Mouse (Mus musculus) stomach, embryonic 15.5 days (tissue): ENCODE results near the gene Rcbtb2. TPM values are rescaled to one million over a fixed set of nuclear protein-coding genes. Genes with fewer than 3 reads are reported as not detected.
A peak's percentile ranks its signal among the peaks of the same experiment; 100 is the strongest.
"Not testable (repeated sequence)": the region's sequence is repeated elsewhere in the genome, so short reads cannot be mapped to it uniquely, and the experiment has no call there.

Experiments
- ATAC-seq: fragments of 200-750 bp; cut with Nextera tagmentation; 2 replicates; pipeline ENCODE4 v1.8.0; 2017; ENCODE audit warnings: low read depth, moderate number of reproducible peaks, moderate TSS enrichment; ENCODE audit not compliant: insufficient read depth, low FRiP score
- H3K27ac ChIP-seq: fragments of 300-500 bp; sonication (generic); 2 replicates; pipeline ENCODE4 v1.5.1; 2015; ENCODE audit warnings: mild to moderate bottlenecking, inconsistent platforms
- H3K27me3 ChIP-seq: fragments of 300-500 bp; sonication (generic); replicated peaks from 2 replicates; pipeline ENCODE4 v1.6.1; 2015; ENCODE audit warnings: inconsistent platforms
- H3K36me3 ChIP-seq: fragments of 300-500 bp; sonication (generic); 2 replicates; pipeline ENCODE4 v1.6.1; 2015; ENCODE audit warnings: inconsistent platforms
- H3K4me1 ChIP-seq: fragments of 300-500 bp; sonication (generic); 2 replicates; pipeline ENCODE4 v1.6.1; 2015; ENCODE audit warnings: inconsistent platforms
- H3K4me2 ChIP-seq: fragments of 300-500 bp; sonication (generic); 2 replicates; pipeline ENCODE4 v1.6.1; 2015; ENCODE audit warnings: mild to moderate bottlenecking, inconsistent platforms
- H3K4me3 ChIP-seq: fragments of 300-500 bp; sonication (generic); replicated peaks from 2 replicates; pipeline ENCODE4 v1.5.1; 2015; ENCODE audit warnings: inconsistent platforms
- H3K9ac ChIP-seq: fragments of 300-500 bp; sonication (generic); 2 replicates; pipeline ENCODE4 v1.6.1; 2015; ENCODE audit warnings: inconsistent platforms
- H3K9me3 ChIP-seq: fragments of 300-500 bp; sonication (generic); 2 replicates; pipeline ENCODE4 v1.6.1; 2016; ENCODE audit warnings: inconsistent platforms
- WGBS: fragments of 180-500 bp; shearing (Covaris S2); methylation state at CpG from one replicate; pipeline ENCODE4 v1.1.7; 2015; 5-methylcytosine and 5-hydroxymethylcytosine counted together
- polyA plus RNA-seq: library from polyadenylated mRNA; unstranded; fragments of >200 nt; fragmentation: Nextera tagmentation; extraction: Ambion mirVana; gene quantifications from 2 replicates; pipeline ENCODE4 v1.2.1, GENCODE M21; 2015

Gene Rcbtb2
- polyA plus RNA-seq, 1 experiment from 2014 or later = 87.3 TPM

DNA sequence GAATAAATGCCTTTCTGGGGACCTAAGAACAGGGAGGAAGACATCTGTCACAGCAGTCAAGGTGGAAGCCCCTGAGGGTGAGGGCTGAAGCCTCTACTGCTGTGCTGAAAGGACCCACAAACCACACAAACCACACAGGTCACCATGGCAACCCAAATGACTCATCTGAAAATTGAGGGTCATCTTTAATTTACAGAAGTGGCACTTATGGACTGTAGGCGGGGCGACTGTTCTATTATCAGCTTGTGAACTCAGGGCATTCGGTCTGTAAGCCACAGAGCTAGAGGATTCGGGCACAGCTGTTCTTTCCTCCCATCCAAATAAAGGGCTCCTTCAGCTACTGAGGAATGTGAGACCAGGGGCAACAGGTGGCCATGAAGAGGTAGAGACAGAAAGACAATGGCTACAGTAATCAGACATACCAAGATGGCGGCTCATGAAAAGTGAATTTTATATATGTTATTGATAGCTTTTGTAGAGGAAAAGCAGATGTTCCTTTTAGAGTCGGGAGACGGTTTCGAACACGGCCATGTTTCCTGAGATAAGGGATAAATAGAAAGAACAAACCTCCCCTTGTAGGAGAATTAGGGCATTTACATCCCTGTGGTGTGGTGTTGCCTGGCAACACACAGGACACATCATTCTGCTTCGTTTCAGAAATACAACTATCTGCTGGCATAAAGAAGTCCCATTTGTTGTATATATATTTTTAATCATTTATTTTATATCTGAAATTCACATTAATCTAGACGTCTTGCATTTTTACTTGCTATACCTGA lies 17.2 kb upstream of the Rcbtb2 start:
- H3K27me3 ChIP-seq = 0 out of 2 replicates have a peak, but pooled peaks cover 3% of the 10 kb centered on the region
- no peak overlapping the region for H3K4me2 ChIP-seq
- no peaks in the 10 kb centered on the region; the same call in 1 of the 2 replicates for H3K4me1 ChIP-seq
- no peak overlapping the region for H3K9ac ChIP-seq
- H3K9me3 ChIP-seq = no peaks in the 10 kb centered on the region
- no peak overlapping the region for H3K27ac ChIP-seq
- H3K4me3 ChIP-seq = no peak overlapping the region
- ATAC-seq = no peak
- WGBS = 43% methylated on average over 11 of the region's 11 CpGs
- no peaks in the 10 kb centered on the region for H3K36me3 ChIP-seq

GRCm38 (mm10) chr14:73106234-73106711 lies 16.6 kb upstream of the Rcbtb2 start:
- Histone ChIP-seq H3K4me3 (no peak overlapping the region), H3K9me3 (no peaks in the 10 kb centered on the region), H3K4me2 (peak overlapping the region; percentile 32; the same call in 1 of the 2 replicates), H3K36me3 (no peaks in the 10 kb centered on the region), H3K27ac (no peak overlapping the region), H3K4me1 (no peaks in the 10 kb centered on the region; the same call in 1 of the 2 replicates), H3K9ac (no peak overlapping the region), H3K27me3 (0 out of 2 replicates have a peak, but pooled peaks cover 3% of the 10 kb centered on the region)
- WGBS = 25% methylated on average over 8 of the region's 8 CpGs
- ATAC-seq = no peak

DNA sequence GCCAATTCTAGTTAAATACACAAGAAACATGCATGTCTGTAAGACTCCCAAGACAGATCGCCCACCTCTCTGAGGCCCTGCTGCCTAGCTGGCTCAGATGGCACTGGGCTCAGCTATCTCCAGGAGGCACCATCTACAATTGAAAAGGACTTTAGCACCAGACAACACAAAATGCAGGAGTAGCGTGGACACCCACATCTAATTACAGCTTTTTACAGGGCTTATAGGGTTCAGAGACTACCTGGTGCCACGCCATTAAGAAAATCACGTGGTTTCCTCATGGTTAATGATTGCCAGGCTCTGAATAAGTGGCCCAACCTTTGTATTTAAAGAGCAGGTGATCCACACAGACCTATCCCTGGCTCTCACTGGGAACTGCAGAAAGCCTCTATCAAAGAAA lies 15.9 kb upstream of the Rcbtb2 start:
- H3K27me3 ChIP-seq = 0 out of 2 replicates have a peak, but pooled peaks cover 3% of the 10 kb centered on the region

GRCm38 (mm10) chr14:73107371-73107770 lies 15.5 kb upstream of the Rcbtb2 start:
- Histone ChIP-seq H3K9ac (no peak overlapping the region), H3K4me2 (peak overlapping the region; percentile 32; the same call in 1 of the 2 replicates), H3K36me3 (no peaks in the 10 kb centered on the region), H3K9me3 (no peaks in the 10 kb centered on the region), H3K4me3 (no peak overlapping the region), H3K27ac (peak overlapping the region; percentile 79), H3K27me3 (0 out of 2 replicates have a peak, but pooled peaks cover 3% of the 10 kb centered on the region), H3K4me1 (no peaks in the 10 kb centered on the region; the same call in 1 of the 2 replicates)
- peak; percentile 70 for ATAC-seq
- 40% methylated on average over 7 of the region's 7 CpGs for WGBS

More for the DNA sequence above, 15.9 kb upstream of the Rcbtb2 start:
- Histone ChIP-seq H3K4me3 (no peak overlapping the region), H3K4me2 (peak overlapping the region; percentile 32; the same call in 1 of the 2 replicates), H3K36me3 (no peaks in the 10 kb centered on the region), H3K9me3 (no peaks in the 10 kb centered on the region), H3K9ac (no peak overlapping the region), H3K27ac (peak overlapping the region; percentile 79), H3K4me1 (no peaks in the 10 kb centered on the region; the same call in 1 of the 2 replicates)
- WGBS = 47% methylated on average over 4 of the region's 4 CpGs
- ATAC-seq = peak; percentile 87

GRCm38 (mm10) chr14:73107952-73108351 lies 14.9 kb upstream of the Rcbtb2 start:
- Histone ChIP-seq H3K4me3 (no peak overlapping the region), H3K27ac (peak overlapping the region; percentile 79; the same call in 1 of the 2 replicates), H3K9me3 (no peaks in the 10 kb centered on the region), H3K4me1 (no peaks in the 10 kb centered on the region; the same call in 1 of the 2 replicates), H3K4me2 (no peak overlapping the region), H3K27me3 (0 out of 2 replicates have a peak, but pooled peaks cover 3% of the 10 kb centered on the region), H3K9ac (no peak overlapping the region), H3K36me3 (no peaks in the 10 kb centered on the region)
- ATAC-seq = no peak
- WGBS = 78% methylated on average over 6 of the region's 6 CpGs

DNA sequence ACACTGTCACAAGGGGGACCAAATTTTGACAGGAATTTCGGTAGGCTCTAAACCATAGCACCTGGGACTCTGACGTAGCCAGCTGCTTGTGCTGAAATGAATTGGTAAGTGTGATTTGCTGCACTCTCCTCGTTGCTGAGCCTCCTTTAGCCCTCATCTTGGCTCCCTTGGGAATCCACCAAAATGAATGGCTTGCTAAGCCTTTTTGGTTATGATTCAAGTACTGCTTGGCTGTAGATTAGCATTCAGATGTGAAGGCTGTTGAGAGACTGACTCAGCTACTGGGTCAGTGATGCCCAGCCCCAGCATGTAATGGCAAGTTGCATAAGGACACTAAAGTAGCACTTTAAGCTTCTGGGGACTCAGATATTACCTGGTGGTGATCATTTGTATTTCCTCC lies 12.2 kb upstream of the Rcbtb2 start:
- Histone ChIP-seq H3K27me3 (no peaks in the 10 kb centered on the region), H3K36me3 (no peaks in the 10 kb centered on the region), H3K4me1 (no peaks in the 10 kb centered on the region; the same call in 1 of the 2 replicates), H3K9me3 (no peaks in the 10 kb centered on the region), H3K9ac (no peak overlapping the region), H3K4me3 (no peak overlapping the region), H3K4me2 (no peak overlapping the region), H3K27ac (no peak overlapping the region; the same call in 1 of the 2 replicates)
- no peak for ATAC-seq
- WGBS = 60% methylated on average over 3 of the region's 3 CpGs

DNA sequence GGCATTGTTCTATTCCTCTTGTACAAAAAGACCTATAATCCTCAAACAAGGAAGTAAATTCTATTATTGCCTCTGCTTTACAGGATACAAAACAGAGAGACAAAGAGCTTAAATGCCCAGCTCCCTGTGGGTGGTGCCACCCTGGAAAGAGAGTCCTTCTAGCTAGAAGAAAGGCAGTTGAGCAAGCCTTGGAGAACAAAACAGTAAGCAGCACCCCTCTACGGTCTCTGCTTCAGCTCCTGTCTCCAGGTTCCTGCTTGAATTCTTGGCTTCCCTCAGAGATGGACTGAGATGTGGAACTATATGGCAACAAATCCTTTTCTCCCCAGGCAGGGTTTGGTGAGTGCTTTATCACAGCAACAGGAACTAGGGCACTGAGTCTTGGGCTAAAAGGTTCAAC lies 11.7 kb upstream of the Rcbtb2 start:
- Histone ChIP-seq H3K9ac (no peak overlapping the region), H3K4me1 (no peaks in the 10 kb centered on the region; the same call in 1 of the 2 replicates), H3K27me3 (no peaks in the 10 kb centered on the region), H3K27ac (0 out of 2 replicates have a peak overlapping the region, but pooled peaks have one; percentile 1), H3K4me3 (no peak overlapping the region), H3K9me3 (no peaks in the 10 kb centered on the region), H3K4me2 (no peak overlapping the region), H3K36me3 (no peaks in the 10 kb centered on the region)
- 80% methylated on average over 1 of the region's 1 CpGs for WGBS
- no peak for ATAC-seq

GRCm38 (mm10) chr14:73112186-73112840 lies 10.5 kb upstream of the Rcbtb2 start:
- Histone ChIP-seq H3K27ac (no peak overlapping the region), H3K27me3 (no peaks in the 10 kb centered on the region), H3K9me3 (no peaks in the 10 kb centered on the region), H3K4me2 (no peak overlapping the region), H3K4me1 (no peaks in the 10 kb centered on the region), H3K9ac (no peak overlapping the region), H3K4me3 (no peak overlapping the region), H3K36me3 (no peaks in the 10 kb centered on the region)
- no peak for ATAC-seq
- WGBS = 47% methylated on average over 12 of the region's 12 CpGs

- H3K27ac ChIP-seq, H3K9ac ChIP-seq: not testable (repeated sequence)
These were observed 7.9 kb upstream of the Rcbtb2 start for GRCm38 (mm10) chr14:73114952-73115351.

DNA sequence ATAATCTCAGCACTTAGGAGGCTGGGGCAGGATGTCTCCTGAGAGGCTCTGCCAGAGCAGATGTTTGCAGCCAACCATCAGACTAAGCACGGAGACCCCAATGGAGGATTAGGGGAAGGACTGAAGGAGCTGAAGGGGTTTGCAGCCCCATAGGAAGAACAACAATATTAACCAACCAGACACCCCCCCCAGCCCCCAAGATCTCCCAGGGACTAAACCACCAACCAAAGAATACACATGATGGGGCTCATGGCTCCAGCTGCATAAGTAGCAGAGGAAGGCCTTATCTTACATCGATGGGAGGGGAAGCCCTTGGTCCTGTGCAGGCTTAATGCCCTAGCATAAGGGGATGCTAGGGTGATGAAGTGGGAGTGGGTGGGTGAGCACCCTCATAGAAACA lies 6.5 kb upstream of the Rcbtb2 start:
- WGBS = 69% methylated on average over 2 of the region's 2 CpGs
- Histone ChIP-seq H3K9ac (no peak overlapping the region), H3K9me3 (no peaks in the 10 kb centered on the region)

More at GRCm38 (mm10) chr14:73114952-73115351, 7.9 kb upstream of the Rcbtb2 start:
- not testable (repeated sequence) for H3K4me1 ChIP-seq, H3K27me3 ChIP-seq, H3K4me2 ChIP-seq, ATAC-seq, H3K4me3 ChIP-seq, H3K9me3 ChIP-seq, H3K36me3 ChIP-seq
- 88% methylated on average over 3 of the region's 3 CpGs for WGBS

GRCm38 (mm10) chr14:73116938-73117337 lies 5.9 kb upstream of the Rcbtb2 start:
- no peak overlapping the region for H3K9ac ChIP-seq
- no peak overlapping the region for H3K27ac ChIP-seq
- H3K36me3 ChIP-seq = no peaks in the 10 kb centered on the region
- peaks cover 9% of the 10 kb centered on the region; the same call in 1 of the 2 replicates for H3K4me1 ChIP-seq
- peak overlapping the region; percentile 32; the same call in 1 of the 2 replicates for H3K4me2 ChIP-seq
- no peaks in the 10 kb centered on the region for H3K9me3 ChIP-seq
- H3K27me3 ChIP-seq = no peaks in the 10 kb centered on the region
- ATAC-seq = no peak
- 31% methylated on average over 9 of the region's 9 CpGs for WGBS
- H3K4me3 ChIP-seq = no peak overlapping the region

More for the DNA sequence above, 6.5 kb upstream of the Rcbtb2 start:
- Histone ChIP-seq H3K4me2 (no peak overlapping the region), H3K4me3 (no peak overlapping the region), H3K27me3 (no peaks in the 10 kb centered on the region), H3K27ac (no peak overlapping the region), H3K36me3 (no peaks in the 10 kb centered on the region), H3K4me1 (peaks cover 9% of the 10 kb centered on the region; the same call in 1 of the 2 replicates)
- no peak for ATAC-seq
